Mouse (Mus musculus) adrenal gland, adult (tissue): ENCODE measurements around the gene Gimap5.

Experiments
- DNase-seq, 2 experiments: peaks; one replicate each; pipeline ENCODE4 v3.0.0; 2022 to 2023; ENCODE audit warnings: low spot score in 1 of 2; ENCODE audit not compliant: inconsistent age in 2 of 2

Gimap5 gene

DNA sequence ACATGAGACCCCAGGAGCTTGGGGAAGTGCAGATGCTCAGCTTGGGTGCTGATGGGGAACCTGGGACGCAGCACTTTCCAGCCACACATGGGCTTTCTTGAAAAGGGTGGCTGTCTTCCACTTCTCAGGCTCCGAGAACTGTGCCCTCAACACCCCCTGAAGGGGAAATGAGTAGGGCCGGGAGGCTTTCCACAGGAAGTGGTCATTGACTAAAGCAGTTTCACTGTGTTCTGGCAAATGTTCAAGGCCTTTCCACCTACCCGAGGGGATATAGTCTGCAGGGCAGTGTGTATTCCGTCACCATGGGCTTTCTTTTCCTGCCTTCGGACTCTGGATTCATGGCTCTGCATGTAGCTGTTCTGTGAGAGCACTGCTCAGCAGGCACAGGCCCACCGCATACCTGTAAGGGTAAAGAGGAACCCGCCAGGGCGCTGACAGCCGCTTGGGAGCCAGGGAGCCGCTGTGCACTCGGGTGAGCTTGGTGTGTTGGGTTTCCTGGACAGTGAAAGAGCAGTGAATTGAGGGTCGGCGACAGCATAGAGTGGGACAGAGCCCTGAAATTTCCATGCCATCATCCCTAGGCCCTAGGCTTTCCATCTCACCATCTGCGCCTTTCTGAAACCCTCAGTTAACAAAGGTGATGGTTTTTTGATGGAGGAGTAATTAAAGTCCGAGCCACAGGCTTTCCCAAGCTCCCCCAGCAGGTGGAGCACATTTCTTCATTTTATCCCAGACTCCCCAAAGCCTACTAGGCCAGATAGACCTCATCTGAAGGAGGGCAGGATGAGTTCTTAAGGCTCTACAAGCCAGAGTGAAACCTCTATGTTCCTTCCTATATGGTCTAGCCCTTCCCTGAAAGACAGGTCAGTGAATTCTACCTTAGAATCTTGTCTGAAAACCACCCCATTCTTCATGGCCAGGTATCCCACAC, at the start of gene Gimap5:
Gimap5 (plus strand) TSS at position 239 of the 931 bp plus-strand sequence.
- peak; percentile 70 to 88 for DNase-seq

DNA sequence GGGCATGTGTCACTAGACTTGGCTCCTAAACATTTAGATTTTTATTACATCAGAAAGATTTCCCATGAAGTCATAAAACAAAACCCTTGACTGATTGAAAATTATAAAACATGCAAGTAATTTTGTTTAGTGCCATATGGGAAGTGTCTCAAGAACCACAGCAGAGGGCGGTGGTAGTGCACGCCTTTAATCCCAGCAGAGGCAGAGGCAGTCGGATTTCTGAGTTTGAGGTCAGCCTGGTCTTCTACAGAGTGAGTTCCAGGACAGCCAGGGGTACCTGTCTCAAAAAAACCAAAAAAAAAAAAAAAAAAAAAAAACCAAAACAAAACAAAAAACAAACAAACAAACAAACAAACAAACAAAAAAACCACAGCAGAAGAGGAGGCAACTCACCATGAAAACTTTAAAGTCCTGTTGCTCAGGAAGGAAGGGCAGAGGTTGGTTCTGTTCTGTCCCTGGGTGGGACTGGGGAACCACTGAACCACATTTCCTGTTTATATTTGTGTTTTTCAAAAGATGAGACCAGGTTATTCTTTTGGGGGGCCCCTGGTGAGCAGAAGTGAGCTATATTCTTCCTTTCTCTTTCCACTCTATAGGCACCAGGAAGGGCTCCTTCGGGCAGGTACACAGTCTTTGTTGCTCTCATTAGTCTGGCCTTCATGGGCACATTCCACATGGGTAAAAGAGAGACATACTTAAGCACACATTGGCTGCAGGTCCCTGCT, 49.0 kb upstream of the Gimap5 start:
- DNase-seq = no peak

DNA sequence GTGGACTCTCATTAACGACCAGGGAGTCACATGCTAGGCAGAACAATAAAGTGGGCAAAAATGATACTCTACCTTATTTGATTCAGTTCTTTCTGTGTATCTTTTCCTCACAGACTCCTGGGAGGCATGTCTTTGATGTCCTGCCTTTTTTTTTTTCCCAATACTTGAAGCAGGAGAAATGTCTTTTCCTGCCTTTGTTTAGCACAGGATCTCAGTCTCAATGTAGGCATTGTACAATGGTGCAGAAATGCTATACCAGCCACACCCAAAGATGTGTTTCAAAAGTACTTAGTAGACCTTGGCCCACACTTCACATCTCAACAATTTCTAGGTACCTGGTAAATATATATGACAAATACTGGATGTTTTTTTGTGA, 48.5 kb upstream of the Gimap5 start:
- no peak for DNase-seq

DNA sequence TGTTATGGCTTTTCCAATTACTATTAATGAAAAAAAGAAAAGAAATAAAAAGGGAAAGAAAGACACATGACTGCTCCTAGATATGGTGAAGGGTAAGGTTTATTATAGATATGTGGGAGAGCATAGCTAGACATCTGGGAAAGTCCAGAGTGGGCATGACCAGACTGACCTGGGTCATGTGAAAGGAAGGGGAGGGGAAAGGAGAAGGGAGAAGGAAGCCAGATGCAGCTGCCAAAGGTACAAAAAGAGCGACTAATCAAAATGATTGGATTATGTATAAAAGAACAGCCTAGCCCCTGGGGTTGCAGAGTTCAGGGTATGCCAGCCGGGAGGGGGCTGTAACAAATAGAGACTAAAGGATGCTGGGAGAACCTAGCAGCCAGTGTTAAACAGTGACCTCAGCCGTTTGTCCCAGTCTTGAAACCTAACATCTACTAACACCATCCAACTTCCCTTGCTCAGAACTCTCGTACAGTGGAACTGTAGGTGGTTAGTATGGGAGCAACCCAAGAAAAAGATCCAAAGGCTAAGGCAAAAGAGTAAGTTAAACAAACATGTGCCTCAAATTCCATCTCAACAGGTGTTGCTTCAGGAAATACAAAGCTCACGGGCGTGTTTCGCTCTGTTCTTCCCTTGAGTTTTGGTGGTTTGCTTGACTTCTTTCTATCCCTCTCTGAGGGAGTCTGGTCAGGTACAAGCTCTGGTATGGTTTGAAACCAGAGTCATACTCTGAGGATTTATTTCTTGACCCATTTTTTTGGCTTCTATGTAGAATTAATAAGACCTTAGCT, 47.7 kb upstream of the Gimap5 start:
- DNase-seq = no peak

DNA sequence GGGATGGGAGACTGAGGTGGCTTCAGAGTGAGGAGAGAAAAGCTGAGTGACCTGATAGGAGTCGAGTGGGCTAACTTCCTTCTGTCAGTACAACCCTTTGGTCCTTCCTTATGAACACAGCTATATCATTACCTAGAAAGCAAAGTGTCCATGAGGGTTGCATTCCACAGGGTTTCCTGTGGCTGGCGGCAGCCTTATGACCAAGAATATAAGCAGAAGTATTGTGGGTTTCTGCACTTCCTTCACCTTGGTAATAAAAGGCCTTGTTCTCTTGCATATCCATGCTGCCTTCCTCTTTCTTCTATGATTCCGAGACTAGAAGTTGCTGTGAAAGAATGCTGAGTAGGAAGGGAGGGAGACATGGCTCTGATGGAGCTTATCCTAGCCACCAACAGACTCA, 47.1 kb upstream of the Gimap5 start:
- DNase-seq = no peak

DNA sequence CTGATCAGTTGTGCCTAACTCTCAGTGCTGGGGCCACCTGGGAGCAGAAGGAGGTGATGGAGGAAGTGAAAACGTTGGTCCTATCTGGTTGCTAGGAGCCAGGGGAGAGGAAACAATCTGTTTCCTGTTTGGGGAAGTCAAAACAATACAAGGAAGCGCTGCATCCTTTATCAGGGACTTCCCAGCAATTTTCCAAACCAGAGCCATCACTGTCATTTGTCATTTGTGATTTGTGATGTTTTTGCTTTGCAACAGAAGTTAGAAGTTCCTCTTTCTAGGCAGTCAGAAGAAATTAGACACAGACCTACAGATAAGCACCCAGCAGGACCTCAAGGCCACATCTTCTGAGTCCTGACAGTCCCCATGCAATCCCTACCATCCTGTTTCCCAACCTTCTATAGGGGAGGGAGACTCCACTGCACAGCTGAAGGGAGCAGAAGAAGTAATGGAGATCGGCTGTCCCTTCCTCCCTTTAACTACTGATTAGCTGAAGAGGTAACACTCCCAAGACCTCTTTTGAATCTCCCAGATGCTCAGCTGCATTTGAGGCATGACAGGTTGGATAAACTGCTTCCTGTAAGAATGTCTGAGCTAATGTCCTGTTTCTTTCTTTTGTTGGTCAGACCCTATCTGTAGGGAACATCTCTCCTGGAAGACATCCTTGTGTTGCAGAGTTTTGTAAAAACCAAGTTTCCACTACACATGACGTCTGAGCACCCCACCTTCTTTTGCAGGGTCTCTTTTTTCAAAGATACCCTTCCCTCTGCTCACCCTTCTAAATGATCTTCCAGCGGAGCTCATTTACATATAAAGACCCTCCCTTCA, 45.5 kb upstream of the Gimap5 start:
- peak; percentile 37 to 72 for DNase-seq

DNA sequence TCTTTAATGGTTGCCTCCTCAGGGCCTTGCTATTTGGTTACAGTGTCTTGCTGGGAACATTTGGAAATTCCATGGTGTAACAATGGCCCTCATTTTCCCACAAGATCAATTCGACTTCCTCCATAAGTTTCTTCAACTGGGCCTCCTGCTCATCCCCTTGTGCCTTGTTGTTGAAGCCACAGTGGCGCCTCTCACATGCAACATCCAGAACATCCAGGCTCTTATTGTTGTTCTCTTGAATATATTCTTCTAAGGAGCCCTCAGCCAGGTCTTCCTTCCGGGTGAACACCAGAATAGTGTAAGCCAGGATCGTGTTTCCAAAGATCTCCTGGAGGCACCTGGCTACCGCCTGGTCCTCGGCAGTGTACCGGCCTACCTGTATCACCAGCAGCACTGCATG, 43.9 kb upstream of the Gimap5 start:
- DNase-seq = no peak

DNA sequence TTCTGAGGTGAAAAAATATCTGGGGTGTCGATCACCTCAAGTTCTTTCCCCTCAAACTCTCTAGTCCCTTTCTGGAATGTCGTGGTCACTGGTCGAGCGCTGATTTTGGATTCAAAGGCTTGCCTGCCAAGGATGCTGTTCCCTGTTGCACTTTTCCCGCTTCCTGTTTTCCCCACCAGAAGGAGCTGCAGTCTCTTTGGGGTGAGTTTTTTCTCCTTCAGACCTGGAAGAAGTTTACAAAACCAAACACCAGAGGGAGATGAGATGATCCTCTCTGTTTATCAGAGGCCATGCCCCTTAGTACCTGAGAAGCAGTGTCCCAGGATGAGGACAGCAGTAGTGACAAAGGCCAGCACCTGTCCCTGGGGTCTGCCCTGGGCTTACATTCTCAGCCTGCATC, 43.4 kb upstream of the Gimap5 start:
- DNase-seq = no peak

DNA sequence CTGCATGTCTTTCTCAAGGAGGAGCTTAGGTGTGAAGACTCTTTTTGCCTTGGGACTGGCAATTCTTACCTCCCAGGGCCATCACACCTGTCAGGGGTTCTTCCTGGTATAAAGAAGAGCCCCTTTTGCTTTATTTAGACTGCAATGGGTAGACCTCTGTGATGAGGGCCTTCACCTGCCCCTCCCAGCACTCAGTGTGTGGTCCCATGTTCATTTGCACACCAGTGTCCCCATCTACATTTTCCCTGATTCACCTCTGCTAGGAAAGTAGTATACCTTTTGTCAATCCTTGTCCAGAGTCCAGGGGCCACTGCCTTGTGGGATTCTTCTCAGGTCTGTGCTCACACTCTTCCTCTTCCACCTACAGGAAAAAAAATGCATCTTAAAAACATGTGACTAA, 41.9 kb upstream of the Gimap5 start:
- DNase-seq = peak in 1 of 2 experiments; percentile 21

DNA sequence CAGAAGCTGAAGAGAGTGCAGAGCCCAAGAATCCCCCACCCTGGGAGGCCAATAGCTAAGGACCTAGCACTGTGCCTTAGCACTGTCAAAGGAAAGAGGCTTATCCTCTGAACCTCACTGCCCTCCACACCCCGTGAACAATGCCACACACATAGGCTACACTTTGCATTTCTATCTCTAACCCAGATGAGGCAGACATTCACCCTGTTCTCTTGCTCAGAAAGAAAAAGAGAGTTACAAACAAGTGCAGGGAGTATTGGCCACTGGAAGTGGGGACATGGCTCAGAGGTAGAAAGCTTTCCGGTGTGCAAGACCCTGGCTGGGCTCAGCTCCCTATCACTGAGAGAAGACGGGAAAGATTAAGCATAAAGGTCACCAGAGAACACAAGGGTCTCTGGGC, 39.9 kb upstream of the Gimap5 start:
- peak in 1 of 2 experiments; percentile 43 for DNase-seq

DNA sequence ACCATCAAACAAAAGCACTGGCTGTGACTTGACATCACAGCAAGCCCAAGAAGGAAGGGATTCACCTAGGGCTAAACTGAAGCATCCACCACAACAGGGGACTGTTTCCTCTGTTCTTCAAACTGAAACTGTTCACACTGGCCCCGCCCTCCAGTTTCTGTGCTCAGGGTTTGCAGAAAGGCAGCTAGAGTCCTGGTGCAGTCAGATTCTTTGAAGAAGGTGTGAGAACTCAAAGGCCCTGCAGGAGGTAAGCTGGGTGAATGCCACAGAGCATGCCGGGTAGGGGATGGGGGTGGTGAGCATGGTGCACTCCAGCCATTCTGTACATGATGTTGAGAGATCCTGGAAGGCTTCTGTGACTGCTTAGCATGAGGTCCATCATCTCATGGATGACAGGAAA, 27.5 kb upstream of the Gimap5 start, which contains the start of the genes Gm28053 and Gimap7:
Gm28053 (plus strand) TSS at position 153 of the 400 bp plus-strand sequence.
Gimap7 (plus strand) TSS at position 167 of the 400 bp plus-strand sequence.
- DNase-seq = no peak

DNA sequence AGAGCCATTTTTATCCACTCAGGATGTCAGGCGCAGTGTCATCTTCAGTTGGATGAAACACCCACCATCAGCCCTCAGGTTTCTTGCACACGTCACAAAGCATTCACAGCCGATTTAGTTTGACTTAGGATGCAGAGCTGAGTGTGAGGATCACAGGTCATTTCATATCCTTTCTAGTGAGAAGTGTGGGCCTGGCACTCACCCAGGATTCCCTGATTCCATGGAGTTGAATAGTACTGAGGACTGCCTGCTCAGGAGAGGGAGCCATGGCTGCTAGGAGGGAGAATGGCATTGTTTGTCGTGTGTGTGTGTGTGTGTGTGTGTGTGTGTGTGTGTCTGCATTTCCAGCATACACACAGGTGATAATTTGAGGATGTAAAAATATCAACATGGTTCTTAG, 25.7 kb upstream of the Gimap5 start:
- DNase-seq = no peak

DNA sequence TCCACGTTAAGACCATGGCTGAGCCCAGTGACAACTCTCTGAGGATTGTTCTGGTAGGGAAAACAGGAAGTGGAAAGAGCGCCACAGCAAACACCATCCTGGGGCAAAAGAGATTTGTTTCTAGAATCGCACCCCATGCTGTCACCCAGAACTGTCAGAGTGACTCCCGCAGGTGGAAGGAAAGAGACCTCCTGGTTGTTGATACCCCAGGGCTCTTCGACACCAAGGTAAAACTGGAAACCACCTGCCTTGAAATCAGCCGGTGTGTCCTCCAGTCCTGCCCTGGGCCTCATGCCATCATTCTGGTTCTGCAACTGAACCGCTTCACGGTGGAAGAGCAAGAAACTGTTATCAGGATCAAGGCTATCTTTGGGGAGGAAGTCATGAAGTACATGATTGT, 22.5 kb upstream of the Gimap5 start:
- DNase-seq = no peak

DNA sequence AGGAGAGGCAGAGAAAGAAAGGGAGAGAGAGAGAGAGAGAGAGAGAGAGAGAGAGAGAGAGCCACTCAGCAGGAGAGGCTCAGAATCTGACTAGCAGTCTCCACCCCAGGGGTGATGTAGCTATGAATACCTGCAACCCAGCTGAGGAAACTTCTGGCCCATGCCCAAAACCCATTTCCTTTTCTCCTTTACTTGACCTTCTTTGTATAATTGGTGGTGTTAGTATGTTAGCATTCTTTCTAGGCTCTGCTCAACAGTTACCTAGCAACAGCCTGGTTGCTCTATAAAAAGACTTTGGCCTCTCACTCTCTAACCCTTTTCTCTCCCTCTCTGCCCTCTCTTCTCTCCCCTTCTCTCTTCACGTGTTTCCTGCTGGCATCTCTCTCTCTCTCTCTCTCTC, 20.5 kb upstream of the Gimap5 start:
- DNase-seq = peak; percentile 37 to 73

DNA sequence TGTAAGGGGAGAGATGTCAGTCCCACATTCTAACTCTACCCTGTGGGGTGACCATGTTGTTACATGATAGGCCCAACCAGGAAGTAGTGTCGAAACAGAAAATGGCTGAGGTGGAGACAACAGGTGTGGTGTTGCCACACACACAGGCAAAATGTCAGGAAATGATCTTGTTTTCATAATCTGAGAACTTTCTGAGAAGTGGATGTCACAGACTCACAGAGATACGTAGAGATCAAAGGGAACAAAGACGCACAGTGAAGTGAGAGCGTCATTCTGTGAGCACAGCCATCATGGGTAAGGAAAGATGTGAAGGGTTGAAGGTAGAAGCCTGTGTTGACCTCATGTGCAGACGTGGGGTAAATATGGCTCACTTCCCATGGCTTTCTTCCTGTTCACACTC, 18.2 kb upstream of the Gimap5 start:
- DNase-seq = no peak

DNA sequence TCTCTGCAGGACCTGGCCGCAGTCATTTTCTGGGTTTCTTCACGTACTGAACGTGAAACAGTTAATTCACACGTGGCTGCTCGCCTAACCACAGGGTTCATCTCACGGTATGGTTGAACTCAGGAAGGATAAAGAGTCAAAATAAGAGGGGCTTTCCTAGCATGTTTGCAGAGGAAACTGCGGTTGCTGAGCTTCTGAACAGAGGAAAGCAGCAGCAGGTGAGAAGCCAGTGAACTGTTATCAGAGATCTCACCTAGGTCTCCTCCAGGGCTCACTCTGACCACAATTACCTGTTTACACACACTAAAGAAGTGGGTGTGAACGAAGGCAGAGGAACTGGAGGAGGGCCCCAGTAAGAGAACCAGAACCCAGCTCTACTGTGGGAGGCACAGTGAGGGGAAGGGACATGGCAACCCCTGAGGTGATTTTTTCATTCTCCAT, 13.1 kb upstream of the Gimap5 start:
- DNase-seq = no peak

DNA sequence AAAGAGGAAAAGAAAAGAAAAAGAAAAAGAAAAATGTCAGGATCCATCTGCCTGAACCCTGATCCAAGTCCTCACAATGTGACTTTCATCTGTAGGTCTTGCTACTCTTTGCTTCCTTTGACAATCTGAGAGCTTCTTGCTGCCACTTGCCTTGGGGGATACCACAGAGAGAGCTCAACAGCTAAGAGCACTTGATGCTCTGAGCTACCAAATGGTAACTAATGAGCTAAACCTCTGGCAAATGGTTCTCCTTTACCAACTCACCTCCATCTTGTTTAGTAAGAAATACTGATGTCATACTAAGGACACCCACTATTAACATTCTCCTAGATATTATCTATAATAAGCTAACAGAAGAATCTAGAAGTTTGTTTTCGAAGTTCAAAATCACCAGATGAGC, 12.3 kb upstream of the Gimap5 start:
- DNase-seq = no peak

DNA sequence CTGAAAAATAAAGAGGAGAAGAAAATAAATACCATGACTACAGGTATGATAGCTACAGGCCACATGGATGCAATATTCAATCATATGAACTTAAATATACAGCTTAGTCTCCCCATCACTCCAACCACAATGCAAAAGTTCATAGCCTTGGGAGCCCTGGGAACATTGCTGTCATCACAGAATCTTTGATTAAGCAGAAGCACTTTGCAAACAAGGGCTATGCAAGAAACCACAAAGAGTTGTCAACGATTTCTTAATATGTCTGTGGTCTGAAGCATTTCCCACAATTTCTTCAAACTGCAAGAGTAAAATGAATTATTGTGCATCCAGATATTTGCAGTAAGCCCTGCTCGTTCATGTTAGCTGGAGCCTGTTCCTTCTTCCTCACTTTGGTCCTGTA, 8.9 kb upstream of the Gimap5 start:
- no peak for DNase-seq

DNA sequence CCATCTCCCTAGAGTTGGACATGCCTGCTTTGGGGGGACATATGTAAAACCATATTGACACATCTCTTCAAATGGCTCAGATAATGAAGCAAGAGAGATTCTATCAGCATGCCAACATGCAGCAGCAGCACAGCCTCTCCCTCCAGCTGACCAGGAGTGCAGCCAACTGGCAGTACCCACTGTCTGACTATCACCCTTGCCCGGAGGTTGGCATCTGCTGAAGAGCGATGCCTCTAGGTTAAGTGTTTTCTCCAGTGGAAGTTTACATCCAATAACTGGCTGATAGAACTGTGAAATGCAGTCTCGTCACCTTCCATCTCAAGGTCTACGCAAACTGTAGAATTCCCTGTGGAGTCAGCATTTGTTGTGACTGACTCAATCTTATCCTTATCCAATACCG, 8.3 kb upstream of the Gimap5 start:
- DNase-seq = no peak
